Mouse (Mus musculus) heart, embryonic 13.5 days (tissue): ENCODE measurements around the gene Kcnh3. TPM values are rescaled to one million over a fixed set of nuclear protein-coding genes. Genes with fewer than 3 reads are reported as not detected.
"Not testable (repeated sequence)": the region's sequence is repeated elsewhere in the genome, so short reads cannot be mapped to it uniquely, and the experiment has no call there.

Experiments used
- ATAC-seq: fragments of 200-750 bp; cut with Nextera tagmentation; 2 replicates; pipeline ENCODE4 v1.8.0; 2017; ENCODE audit warnings: moderate TSS enrichment; ENCODE audit not compliant: insufficient number of reproducible peaks, low FRiP score, low TSS enrichment; ENCODE audit errors: extremely low read depth
- H3K27ac ChIP-seq: fragments of 300-500 bp; sonication (generic); replicated peaks from 2 replicates; pipeline ENCODE4 v1.5.1; 2015; ENCODE audit warnings: moderate library complexity, mild to moderate bottlenecking, inconsistent platforms
- H3K27me3 ChIP-seq: fragments of 300-500 bp; sonication (generic); replicated peaks from 2 replicates; pipeline ENCODE4 v1.6.1; 2015; ENCODE audit warnings: mild to moderate bottlenecking, inconsistent platforms
- H3K36me3 ChIP-seq: fragments of 300-500 bp; sonication (generic); 2 replicates; pipeline ENCODE4 v1.6.1; 2015; ENCODE audit warnings: mild to moderate bottlenecking, inconsistent platforms
- H3K4me1 ChIP-seq: fragments of 300-500 bp; sonication (generic); 2 replicates; pipeline ENCODE4 v1.6.1; 2015; ENCODE audit warnings: inconsistent platforms
- H3K4me2 ChIP-seq: fragments of 300-500 bp; sonication (generic); 2 replicates; pipeline ENCODE4 v1.6.1; 2015; ENCODE audit warnings: inconsistent platforms, mild to moderate bottlenecking, moderate library complexity
- H3K4me3 ChIP-seq: fragments of 300-500 bp; sonication (generic); 2 replicates; pipeline ENCODE4 v1.5.1; 2015; ENCODE audit warnings: moderate library complexity, mild to moderate bottlenecking, inconsistent platforms
- H3K9ac ChIP-seq: fragments of 300-500 bp; sonication (generic); 2 replicates; pipeline ENCODE4 v1.6.1; 2015; ENCODE audit warnings: inconsistent platforms, mild to moderate bottlenecking, moderate library complexity
- H3K9me3 ChIP-seq: fragments of 300-500 bp; sonication (generic); 2 replicates; pipeline ENCODE4 v1.6.1; 2016; ENCODE audit warnings: inconsistent platforms
- WGBS: fragments of 180-500 bp; shearing (Covaris S2); methylation state at CpG from one replicate; pipeline ENCODE4 v1.1.7; 2015; ENCODE audit warnings: mixed read lengths; 5-methylcytosine and 5-hydroxymethylcytosine counted together
- polyA plus RNA-seq: library from polyadenylated mRNA; unstranded; fragments of >200 nt; fragmentation: Nextera tagmentation; extraction: Ambion mirVana; gene quantifications from 2 replicates; pipeline ENCODE4 v1.2.1, GENCODE M21; 2015

The Kcnh3 gene
- polyA plus RNA-seq, 1 experiment from 2014 or later = 0.45 TPM

GRCm38 (mm10) chr15:99241249-99241648, 16.6 kb downstream of the Kcnh3 start:
- H3K4me2 ChIP-seq = no peak overlapping the region
- H3K27ac ChIP-seq = no peak overlapping the region
- H3K9me3 ChIP-seq = no peaks in the 10 kb centered on the region
- H3K9ac ChIP-seq = no peak overlapping the region
- no peak overlapping the region for H3K4me3 ChIP-seq
- 67% methylated on average over 4 of the region's 4 CpGs for WGBS
- no peak for ATAC-seq
- H3K27me3 ChIP-seq = no peaks in the 10 kb centered on the region
- peaks cover 60% of the 10 kb centered on the region for H3K36me3 ChIP-seq
- no peaks in the 10 kb centered on the region for H3K4me1 ChIP-seq

- Histone ChIP-seq H3K4me1 (peaks cover under 1% of the 10 kb centered on the region; the same call in 1 of the 2 replicates), H3K36me3 (peaks cover 68% of the 10 kb centered on the region), H3K9me3 (no peaks in the 10 kb centered on the region), H3K9ac (no peak overlapping the region), H3K27me3 (no peaks in the 10 kb centered on the region), H3K4me2 (no peak overlapping the region), H3K4me3 (no peak overlapping the region), H3K27ac (no peak overlapping the region)
- WGBS = 92% methylated on average over 10 of the region's 10 CpGs
- ATAC-seq = no peak
Observed at GRCm38 (mm10) chr15:99242045-99242444, 17.4 kb downstream of the Kcnh3 start.

- H3K4me3 ChIP-seq, H3K9me3 ChIP-seq, H3K9ac ChIP-seq, H3K4me2 ChIP-seq, ATAC-seq, H3K27me3 ChIP-seq, H3K27ac ChIP-seq: not testable (repeated sequence)
- WGBS = 77% methylated on average over 6 of the region's 6 CpGs
- H3K4me1 ChIP-seq = peaks cover 39% of the 10 kb centered on the region
- peaks cover 82% of the 10 kb centered on the region for H3K36me3 ChIP-seq
Observed at GRCm38 (mm10) chr15:99246736-99247135, 22.1 kb downstream of the Kcnh3 start.

GRCm38 (mm10) chr15:99248972-99249371, 24.3 kb downstream of the Kcnh3 start:
- Histone ChIP-seq H3K27ac (peak overlapping the region; percentile 96), H3K27me3 (no peaks in the 10 kb centered on the region), H3K4me1 (peaks cover 53% of the 10 kb centered on the region), H3K4me3 (peak overlapping the region; percentile 35), H3K9ac (peak overlapping the region; percentile 76), H3K9me3 (no peaks in the 10 kb centered on the region), H3K36me3 (peaks cover 59% of the 10 kb centered on the region), H3K4me2 (peak overlapping the region; percentile 92)
- 38% methylated on average over 9 of the region's 9 CpGs for WGBS
- peak; percentile 4; the same call in 1 of the 2 replicates for ATAC-seq

- peaks cover 50% of the 10 kb centered on the region for H3K36me3 ChIP-seq
- ATAC-seq = no peak
- peak overlapping the region; percentile 96 for H3K27ac ChIP-seq
- peak overlapping the region; percentile 35 for H3K4me3 ChIP-seq
- peaks cover 63% of the 10 kb centered on the region for H3K4me1 ChIP-seq
- WGBS = 79% methylated on average over 11 of the region's 11 CpGs
- peak overlapping the region; percentile 76 for H3K9ac ChIP-seq
- peak overlapping the region; percentile 92 for H3K4me2 ChIP-seq
- no peaks in the 10 kb centered on the region for H3K9me3 ChIP-seq
- no peaks in the 10 kb centered on the region for H3K27me3 ChIP-seq
Observed at GRCm38 (mm10) chr15:99249938-99250337, 25.3 kb downstream of the Kcnh3 start.

GRCm38 (mm10) chr15:99251111-99251510, 26.4 kb downstream of the Kcnh3 start:
- Histone ChIP-seq H3K4me1 (peaks cover 67% of the 10 kb centered on the region), H3K4me3 (peak overlapping the region; percentile 69), H3K27ac (peak overlapping the region; percentile 100), H3K36me3 (peaks cover 38% of the 10 kb centered on the region), H3K9ac (peak overlapping the region; percentile 86), H3K4me2 (peak overlapping the region; percentile 92)
- H3K9me3 ChIP-seq, H3K27me3 ChIP-seq: not testable (repeated sequence)
- ATAC-seq = peak; percentile 1; the same call in 1 of the 2 replicates
- WGBS = 0% methylated on average over 14 of the region's 15 CpGs

- H3K4me1 ChIP-seq = peaks cover 67% of the 10 kb centered on the region
- H3K27me3 ChIP-seq = no peaks in the 10 kb centered on the region
- peak within 1 kb of the TSS; percentile 92 for H3K4me2 ChIP-seq
- ATAC-seq = peak; percentile 83
- peak within 1 kb of the TSS; percentile 86 for H3K9ac ChIP-seq
- no peaks in the 10 kb centered on the region for H3K9me3 ChIP-seq
- peak within 1 kb of the TSS; percentile 69 for H3K4me3 ChIP-seq
- H3K36me3 ChIP-seq = peaks cover 31% of the 10 kb centered on the region
- H3K27ac ChIP-seq = peak within 1 kb of the TSS; percentile 100
- under 1% methylated on average over 52 of the region's 52 CpGs for WGBS
Observed at GRCm38 (mm10) chr15:99251626-99252380, 27.1 kb downstream of the Kcnh3 start, which contains the start of gene Mcrs1. Gene Mcrs1 (minus strand): TSS chr15:99251961.

GRCm38 (mm10) chr15:99252381-99253174, 27.9 kb downstream of the Kcnh3 start:
- peak; percentile 17; the same call in 1 of the 2 replicates for ATAC-seq
- H3K4me2 ChIP-seq = peak overlapping the region; percentile 92
- peak overlapping the region; percentile 100 for H3K27ac ChIP-seq
- peak overlapping the region; percentile 86 for H3K9ac ChIP-seq
- 4% methylated on average over 22 of the region's 22 CpGs for WGBS
- H3K27me3 ChIP-seq = no peaks in the 10 kb centered on the region
- peak overlapping the region; percentile 69 for H3K4me3 ChIP-seq
- H3K36me3 ChIP-seq = peaks cover 23% of the 10 kb centered on the region
- peaks cover 61% of the 10 kb centered on the region for H3K4me1 ChIP-seq
- H3K9me3 ChIP-seq = no peaks in the 10 kb centered on the region

- Histone ChIP-seq H3K4me2 (peak overlapping the region; percentile 92), H3K27ac (peak overlapping the region; percentile 100), H3K36me3 (peaks cover 18% of the 10 kb centered on the region), H3K4me1 (peaks cover 55% of the 10 kb centered on the region), H3K4me3 (peak overlapping the region; percentile 69)
- H3K9me3 ChIP-seq, H3K27me3 ChIP-seq, ATAC-seq, H3K9ac ChIP-seq: not testable (repeated sequence)
- WGBS = 42% methylated on average over 2 of the region's 2 CpGs
Observed at GRCm38 (mm10) chr15:99253175-99253479, 28.5 kb downstream of the Kcnh3 start.

GRCm38 (mm10) chr15:99253772-99254171, 29.1 kb downstream of the Kcnh3 start:
- no peak for ATAC-seq
- Histone ChIP-seq H3K36me3 (peaks cover 11% of the 10 kb centered on the region), H3K27ac (peak overlapping the region; percentile 100), H3K27me3 (no peaks in the 10 kb centered on the region), H3K9ac (no peak overlapping the region; the same call in 1 of the 2 replicates), H3K4me2 (peak overlapping the region; percentile 92), H3K4me3 (no peak overlapping the region), H3K9me3 (no peaks in the 10 kb centered on the region), H3K4me1 (peaks cover 49% of the 10 kb centered on the region)
- WGBS = 86% methylated on average over 6 of the region's 6 CpGs

GRCm38 (mm10) chr15:99254477-99255005, 29.9 kb downstream of the Kcnh3 start:
- 70% methylated on average over 2 of the region's 2 CpGs for WGBS
- peak overlapping the region; percentile 46; the same call in 1 of the 2 replicates for H3K27ac ChIP-seq

More at GRCm38 (mm10) chr15:99254477-99255005, 29.9 kb downstream of the Kcnh3 start:
- 0 out of 2 replicates have a peak, but pooled peaks cover 5% of the 10 kb centered on the region for H3K36me3 ChIP-seq
- no peak for ATAC-seq
- H3K4me3 ChIP-seq = no peak overlapping the region
- peaks cover 47% of the 10 kb centered on the region for H3K4me1 ChIP-seq
- H3K4me2 ChIP-seq = no peak overlapping the region
- H3K9ac ChIP-seq = no peak overlapping the region
- H3K9me3 ChIP-seq = no peaks in the 10 kb centered on the region
- H3K27me3 ChIP-seq = no peaks in the 10 kb centered on the region
